Mouse (Mus musculus) left cerebral cortex, postnatal 25 days (tissue): ENCODE data around the gene Hoxa9. TPM values are rescaled to one million over a fixed set of nuclear protein-coding genes. Genes with fewer than 3 reads are reported as not detected.

Source experiments
- DNase-seq, 2 experiments: peaks; one replicate each; pipeline ENCODE4 v3.0.0; 2022; ENCODE audit warnings: low spot score in 2 of 2, mixed read lengths in 1 of 2
- intact Hi-C: fragments of 180-260 bp; cut with DNase I; formaldehyde crosslinking; loops from one replicate; pipeline ENCODE4 v1.15.1; 2025
- total RNA-seq, 2 experiments: library from RNA; stranded (reverse); gene quantifications; 2 replicates each; pipeline ENCODE4 v1.2.3; 2021

The Hoxa9 gene
- total RNA-seq, 2 experiments from 2014 or later = not detected

DNA sequence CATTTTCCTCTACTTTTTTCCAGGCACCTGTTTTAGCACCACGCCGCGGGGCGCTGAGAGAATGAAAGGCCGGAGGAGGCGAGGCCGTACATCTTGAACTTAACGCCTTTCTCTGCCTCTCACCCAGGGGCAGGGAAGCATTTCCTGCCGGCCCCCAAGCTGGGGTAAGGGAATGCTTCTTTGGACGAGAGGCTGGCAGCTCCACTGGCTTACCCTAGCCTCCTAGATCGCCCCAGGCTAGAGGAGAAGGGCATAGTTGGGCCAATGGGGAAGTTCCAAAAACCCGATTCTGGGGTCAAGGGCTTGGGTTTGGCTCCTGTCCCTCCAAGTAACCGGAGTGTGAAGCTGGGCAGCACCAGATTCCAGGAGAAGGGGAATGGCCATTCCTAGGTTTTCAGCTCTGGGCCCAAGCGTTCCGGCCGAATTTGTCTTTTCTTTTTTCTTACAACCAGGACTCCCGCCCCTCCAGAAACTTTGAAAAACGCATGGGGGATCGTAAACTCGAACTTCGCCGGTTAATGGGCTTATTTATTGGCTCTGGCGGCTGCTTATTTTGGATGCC is 2.2 kb upstream of the Hoxa9 start:
- no peak for DNase-seq
- intact Hi-C loops = no loop called here

DNA sequence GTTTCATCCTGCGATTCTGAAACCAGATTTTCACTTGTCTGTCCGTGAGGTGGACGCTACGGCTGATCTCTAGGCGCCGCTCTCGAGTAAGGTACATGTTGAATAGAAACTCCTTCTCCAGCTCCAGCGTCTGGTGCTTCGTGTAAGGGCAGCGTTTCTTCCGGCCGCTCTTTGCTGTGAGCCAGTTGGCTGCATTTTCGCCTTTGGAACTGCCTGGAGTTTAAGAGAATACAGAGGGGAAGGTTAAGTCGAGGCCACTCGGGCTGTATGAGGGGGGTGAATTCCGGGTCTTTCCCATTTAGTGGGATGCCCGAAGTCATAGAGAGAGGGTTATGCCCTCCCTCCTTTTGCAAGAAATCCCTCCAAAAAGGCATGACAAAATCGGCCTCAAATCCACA is 1.7 kb upstream of the Hoxa9 start:
- no peak for DNase-seq
- intact Hi-C loops = no loop called here

DNA sequence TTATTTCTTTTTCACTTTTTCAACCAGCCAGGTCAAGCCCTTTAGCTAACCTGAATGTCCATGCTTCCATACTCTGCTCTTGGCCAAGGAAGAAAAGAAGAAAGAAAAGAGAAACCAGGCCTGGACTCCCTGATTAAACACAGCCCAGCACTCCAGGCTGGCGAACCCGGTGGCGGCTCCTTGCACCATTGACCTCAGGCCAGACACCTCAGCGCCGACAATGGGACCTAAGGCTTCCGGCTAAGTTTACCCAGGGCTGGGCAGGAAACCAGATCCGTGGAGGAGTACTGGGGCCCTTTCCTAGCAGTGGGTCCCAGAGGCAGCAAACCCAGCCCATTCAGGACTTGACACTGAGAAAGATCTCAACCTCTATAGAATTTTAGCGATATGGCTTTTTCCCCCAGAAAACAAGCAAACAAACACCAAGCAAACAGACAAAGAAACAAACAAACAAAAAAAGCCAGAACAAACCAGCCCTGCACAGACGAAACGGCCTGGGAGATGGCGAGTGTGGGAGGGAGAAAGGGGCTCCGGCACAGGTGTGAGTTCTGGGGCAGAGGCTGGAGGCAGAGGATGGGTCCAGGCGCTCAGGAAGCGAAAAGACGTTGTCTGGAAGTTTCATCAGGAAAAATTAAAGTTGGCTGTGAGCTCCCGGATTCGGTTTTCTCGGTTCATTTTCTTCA is 1.1 kb upstream of the Hoxa9 start:
- DNase-seq = no peak
- intact Hi-C loops = no loop called here

DNA sequence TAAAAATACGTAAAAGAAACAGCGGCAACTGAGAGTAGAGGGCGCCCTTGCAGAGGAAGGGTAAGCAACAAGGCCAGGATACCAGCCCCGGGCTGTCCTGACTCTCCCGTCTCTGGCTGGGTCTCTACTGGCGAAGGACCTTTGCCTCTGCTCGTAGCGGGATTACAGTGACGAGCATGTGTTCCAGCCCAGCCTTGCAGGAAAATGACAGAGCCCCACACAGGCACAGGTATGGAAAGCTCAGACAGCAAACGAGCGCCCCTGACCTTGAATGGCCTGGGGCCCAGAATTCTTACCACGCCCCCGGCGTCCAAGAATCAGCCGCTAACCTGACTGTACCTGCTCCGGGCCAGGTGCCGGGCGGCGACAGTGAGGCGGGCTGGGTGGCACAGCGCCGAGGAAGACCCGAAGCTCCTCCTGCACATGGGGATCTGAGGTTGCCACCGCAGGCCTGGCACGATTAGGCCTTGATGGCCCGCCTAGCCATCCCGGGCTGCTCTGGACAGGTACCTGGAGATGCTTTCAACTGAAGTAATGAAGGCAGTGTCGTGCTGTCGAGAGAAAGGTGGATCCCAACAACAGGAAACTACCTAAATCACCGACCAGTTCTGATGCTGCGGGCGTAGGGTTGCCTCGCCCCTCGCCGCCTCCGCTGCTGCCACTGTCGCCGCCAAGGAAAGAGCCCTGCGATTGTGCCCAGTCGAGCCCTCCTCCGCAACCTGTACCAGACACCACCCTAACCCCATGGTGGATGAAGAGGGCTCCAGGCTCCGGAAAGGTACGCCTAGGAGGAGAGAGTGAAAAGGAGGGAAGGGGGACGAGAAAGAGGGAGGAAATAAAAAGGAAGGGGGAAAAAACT is 1.1 kb downstream of the Hoxa9 start:
- no peak for DNase-seq
- intact Hi-C loops = no loop called here

DNA sequence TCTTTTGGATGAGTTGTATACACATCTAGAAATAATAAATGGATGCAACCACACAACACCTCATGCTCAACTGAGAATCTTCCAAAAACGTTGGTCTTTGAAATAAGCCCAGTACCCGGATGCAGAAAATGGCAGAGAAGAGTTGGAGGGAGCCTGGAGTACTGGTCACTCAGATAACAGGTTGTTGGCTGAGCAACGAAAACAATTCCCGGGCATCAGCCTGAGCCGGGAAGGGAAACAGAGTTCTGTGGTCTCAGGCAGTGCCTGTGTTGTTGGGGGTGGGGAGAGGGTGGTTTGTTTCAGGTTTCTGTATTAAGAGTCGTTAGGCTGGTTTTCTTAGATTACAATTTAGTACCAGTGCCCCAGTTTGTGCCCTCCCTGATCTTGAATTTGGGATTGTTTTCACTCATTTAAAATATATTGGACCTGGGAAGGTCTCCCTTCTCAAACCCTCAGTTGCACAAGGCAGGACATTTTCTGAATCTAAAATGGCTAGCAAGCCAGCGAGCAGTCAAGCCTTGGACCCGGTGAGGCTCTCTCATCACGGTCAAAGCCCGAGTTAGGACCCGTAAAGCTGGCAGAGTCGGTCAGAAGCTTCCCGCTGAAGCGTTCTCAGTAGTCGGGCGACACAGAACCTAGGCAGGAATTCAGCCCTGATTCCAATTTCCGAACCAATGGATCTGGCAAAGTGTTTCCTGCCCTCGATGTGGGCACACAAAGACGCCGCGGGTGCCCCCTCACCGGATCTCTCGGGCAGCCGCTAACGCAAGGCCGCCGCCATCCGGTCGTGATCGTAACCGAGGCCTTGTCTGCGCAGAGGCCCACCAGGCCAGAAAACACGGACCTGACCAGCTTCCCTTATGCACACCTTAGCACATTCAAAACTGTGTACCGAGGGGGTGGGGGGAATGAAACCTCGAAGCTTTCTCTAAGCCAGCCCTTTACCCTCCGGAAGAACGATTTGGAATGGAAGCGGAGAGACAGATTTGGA is 2.1 kb downstream of the Hoxa9 start:
- no peak for DNase-seq
- intact Hi-C loops = no loop called here

DNA sequence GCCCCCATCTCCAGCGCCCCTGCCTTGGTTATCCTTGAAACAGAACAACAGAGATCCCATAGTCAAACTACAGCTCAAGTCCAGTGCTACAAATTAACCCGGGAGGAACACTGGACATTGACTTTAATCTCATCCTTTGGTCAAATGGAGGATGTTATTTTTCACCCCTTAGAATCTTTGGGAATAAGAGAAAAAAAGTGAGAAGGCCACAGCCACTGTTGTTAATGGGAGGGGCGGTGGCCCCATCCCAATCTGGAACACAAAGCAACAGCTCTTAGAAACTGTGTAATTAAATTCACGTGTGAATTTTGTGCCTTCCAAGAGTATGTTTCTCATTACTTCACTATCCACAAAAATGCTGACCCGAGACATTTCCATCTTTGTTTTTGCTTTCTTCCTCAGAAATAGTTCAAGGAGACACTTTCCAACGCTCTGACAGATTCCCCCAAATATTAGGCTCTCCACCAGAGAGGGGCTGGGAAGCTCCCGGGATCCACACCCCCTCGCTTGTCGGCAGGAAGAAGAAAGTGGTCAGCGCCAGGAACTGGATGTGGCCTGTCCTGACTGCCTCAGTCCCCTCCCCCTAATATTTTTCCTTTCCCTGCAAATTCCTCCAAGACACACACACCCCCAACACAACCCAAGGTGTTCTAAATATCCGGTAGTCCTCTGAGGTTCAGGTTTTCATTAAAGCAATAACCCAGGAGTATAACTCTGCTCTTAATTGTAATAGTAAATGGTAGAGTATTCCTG is 3.2 kb downstream of the Hoxa9 start:
- no peak for DNase-seq
- intact Hi-C loops = no loop called here

DNA sequence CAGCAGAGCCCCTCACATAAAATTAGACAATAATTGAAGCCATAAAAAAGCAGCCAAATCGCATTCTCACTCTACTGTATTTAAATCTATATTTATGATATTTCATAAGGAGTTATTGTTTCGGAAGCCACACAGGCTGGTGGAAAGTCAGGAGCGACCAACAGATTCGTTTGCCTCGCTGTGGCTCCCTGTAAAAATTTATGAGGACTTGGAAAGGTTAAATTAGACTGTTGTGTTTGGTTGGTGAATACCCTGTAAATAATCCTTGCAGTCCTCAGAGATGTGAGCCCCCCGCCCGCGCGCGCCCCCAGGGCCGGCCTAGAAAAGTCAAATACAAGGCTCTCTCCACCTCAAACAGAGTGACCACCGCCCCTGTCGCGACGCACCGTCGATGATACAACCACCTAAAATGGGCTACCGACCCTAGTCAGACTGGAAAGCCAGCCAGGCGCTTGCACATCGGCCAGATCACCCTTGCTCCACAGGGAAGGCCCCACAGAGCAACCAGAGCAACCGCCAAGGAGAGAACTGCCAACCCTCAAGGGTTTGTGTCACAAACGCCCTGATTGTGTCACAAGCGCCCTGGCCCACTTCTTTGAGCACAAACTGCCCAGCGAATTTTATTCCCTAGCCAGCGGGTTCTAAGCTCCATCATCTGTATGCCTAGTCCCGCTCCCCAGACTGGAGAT is 4.2 kb downstream of the Hoxa9 start:
- DNase-seq = no peak
- intact Hi-C loops = no loop called here

DNA sequence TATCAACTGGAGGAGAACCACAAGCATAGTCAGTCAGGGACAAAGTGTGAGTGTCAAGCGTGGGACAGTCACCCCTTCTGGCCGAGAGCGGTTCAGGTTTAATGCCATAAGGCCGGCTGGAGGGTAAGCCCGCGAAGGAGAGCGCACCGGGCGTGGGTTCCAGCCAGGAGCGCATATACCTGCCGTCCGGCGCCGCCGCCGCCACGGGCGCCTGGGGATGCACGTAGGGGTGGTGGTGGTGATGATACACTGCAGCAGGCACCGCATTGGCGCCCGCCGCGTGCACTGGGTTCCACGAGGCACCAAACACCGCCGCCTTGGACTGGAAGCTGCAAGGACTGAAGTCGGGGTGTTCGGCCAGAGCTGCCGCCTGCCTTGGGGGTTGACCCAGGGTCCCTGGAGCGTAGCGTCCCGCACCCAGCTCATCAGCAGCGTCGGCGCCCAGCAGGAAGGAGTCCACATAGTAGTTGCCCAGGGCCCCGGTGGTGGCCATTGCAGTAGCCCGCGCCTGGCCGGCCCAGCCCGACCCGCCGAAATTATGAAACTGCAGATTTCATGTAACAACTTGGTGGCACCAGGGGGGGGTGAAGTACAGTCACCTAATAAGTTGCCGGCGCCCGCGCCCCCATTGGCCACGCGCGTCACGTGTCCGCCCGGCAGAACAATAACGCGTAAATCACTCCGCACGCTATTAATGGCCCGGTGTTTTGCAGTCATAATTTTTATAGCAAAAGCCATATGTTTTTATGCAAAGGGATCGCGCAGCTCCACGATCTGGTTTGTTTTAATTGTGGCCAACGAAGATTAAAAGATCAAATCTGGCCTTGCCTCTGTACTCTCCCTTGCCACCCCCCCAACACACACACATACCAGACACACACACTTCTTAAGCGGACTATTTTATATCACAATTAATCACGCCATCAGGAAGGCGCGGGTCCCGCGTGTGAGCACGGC is 5.0 kb downstream of the Hoxa9 start:
- intact Hi-C loops = no loop called here

DNA sequence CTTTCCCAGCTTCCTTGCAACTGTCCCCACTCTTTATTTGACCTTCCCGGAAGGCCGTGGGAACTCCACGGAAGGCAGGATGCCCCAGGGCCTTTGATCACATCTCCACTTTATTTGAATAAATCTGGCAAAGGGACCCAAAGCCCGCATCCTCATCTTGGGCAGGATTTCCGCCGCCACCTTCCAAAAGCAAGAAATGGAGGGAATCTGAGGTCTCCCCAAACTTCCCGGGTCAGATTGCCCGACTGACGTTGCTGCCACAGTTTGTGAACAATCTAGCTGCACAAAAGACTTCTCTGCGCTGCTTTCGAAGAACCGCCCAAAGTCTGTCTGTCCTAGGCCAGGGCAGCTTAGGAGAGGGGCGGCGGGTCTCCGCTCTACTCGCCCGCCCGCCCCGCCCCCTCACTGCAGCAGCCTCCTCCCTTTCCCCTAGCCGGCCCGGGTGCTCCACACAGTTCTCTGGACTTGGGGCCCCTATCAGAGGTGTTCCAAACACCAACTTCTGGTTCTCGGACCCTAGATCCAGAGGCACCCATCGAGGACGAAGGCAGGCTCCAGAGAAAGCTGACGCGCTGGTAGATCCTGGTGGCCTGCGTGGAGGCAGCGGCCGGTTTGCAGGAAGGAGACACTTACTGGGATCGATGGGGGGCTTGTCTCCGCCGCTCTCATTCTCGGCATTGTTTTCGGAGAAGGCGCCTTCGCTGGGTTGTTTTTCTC is 5.8 kb downstream of the Hoxa9 start:
- no peak for DNase-seq
- intact Hi-C loops = loop anchor here (5.0 kb wide), 2 partner anchors 843 to 1043 kb away; no protein-coding TSS in a partner anchor

More for the DNA sequence above, 5.0 kb downstream of the Hoxa9 start:
- DNase-seq = no peak

DNA sequence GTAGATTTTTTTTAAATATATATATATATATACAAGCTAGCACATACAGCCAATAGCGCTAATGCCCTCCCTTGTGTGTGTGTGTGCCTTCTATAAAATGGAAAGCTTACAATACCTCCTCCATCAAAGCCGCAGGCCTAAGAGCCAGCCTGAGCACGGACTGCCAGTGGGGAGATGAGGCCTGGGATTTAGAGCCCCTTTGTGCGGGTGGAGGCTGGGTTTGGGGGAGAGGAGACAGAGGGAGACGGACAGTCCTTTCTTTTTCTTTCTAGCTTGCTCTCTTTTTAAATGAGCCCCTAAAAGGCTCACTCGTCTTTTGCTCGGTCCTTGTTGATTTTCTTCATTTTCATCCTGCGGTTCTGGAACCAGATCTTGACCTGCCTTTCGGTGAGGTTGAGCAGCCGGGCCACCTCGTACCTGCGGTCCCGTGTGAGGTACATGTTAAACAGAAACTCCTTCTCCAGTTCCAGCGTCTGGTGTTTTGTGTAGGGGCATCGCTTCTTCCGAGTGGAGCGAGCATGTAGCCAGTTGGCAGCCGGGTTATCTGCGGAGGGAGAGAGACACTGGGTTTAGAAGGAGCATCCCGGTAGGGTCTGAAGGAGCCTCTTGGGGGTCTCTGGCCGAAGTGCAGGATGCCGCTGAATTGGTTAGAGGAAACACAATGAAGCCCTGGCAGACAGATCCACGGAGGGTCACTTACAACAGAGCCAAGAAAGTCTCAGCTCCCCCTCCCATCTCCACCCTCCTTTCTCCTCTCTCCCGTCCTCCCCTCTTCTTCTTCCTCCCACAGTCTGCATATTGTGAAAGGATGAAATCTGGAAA is 6.7 kb downstream of the Hoxa9 start:
- intact Hi-C loops = loop anchor here (5.0 kb wide), 2 partner anchors 842 to 1042 kb away; no protein-coding TSS in a partner anchor

DNA sequence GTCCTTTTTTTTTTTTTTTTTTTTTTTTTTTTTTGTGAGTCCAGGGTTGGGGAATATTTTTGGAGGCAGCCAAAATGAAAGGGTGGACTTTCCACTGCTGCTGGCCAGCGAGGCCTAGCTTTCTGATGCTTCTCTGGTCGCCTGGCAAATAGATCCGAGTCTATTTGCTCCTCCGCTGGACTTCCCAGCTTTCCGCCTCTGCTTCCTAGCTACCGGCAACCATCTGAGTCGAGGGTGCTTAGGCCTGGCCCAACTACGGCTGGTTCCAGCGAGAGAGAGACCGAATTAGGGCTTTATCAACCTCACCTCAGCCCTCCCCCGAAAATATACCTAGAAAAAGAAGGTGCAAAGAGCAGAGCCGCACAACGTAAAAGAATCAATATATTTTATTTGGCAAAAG is 8.2 kb downstream of the Hoxa9 start:
- intact Hi-C loops = loop anchor here (5.0 kb wide), 2 partner anchors 840 to 1040 kb away; no protein-coding TSS in a partner anchor
- DNase-seq = no peak

More for the DNA sequence above, 6.7 kb downstream of the Hoxa9 start:
- no peak for DNase-seq

DNA sequence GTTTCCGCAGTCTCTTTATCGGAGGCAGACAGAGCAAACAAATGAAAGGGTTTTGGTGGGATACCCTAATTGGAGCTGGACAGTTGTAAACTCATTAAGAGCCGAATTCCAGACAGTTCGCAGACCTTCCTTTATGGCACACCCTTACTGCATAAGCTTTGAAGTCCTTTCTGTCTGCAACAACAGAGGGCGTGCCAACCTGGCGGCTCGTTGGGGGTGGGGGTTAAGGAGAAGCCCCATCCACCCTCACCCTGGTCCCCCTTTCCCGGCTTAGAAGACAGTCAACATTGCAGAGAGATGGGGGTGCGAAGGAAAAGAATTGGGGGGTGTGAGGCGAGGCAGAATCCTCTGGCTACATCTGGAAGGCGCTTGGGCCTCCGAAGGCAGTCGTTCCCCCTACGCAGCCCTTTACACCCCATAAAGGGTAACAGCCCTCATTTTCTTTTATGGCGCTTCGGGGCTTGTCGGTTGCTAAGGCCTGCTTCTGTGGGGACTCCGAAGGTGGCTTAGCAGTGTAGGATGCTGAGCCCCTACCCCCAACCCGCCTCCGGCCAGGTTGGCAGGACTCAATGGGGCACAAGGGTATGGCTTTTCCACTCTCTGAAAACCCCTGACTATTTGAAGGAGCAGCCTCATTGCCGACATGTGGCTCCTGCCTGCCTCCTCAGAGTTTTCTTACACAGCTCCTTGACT is 8.8 kb downstream of the Hoxa9 start:
- DNase-seq = no peak
- intact Hi-C loops = loop anchor here (2.0 to 5.0 kb wide), 5 partner anchors 351 to 1040 kb away; no protein-coding TSS in a partner anchor

DNA sequence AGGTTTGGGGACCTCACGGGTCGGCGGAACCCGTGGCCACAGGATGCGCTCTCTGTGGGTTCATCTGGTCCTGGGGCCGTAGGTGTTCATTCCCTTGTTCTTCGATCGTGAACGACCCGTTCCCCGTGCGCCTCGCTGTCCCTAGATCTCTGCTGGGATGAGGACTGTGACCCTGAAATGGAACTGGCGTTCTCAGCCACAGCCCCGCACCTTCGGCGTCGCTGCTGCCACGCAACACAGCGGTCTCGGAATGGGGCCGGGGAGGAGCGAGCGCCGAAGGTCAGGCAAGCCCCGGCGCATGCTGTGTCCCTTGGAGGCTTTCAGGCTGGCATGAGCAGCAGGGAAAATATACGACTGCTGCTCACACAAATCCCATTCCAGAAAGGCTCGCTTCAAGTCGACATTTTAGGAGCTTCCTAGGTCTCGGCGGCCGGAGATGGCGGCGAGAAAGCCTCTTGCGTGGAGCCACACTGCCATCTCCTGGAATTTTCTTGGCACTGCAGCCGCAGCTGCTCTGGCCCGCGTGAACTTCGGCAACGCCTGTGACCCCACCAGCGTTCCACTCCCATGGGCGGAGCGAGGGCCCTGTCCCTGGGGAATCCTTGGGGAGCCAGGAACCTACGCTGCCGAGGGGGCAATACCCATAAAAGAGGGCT is 9.4 kb downstream of the Hoxa9 start, which contains the start of gene Hoxa7:
TSS of gene Hoxa7 (minus strand) at position 518 of the 656 bp plus-strand sequence.
- DNase-seq = peak; percentile 78 to 81
- intact Hi-C loops = loop anchor here (2.0 to 5.0 kb wide), 5 partner anchors 351 to 1039 kb away; no protein-coding TSS in a partner anchor

DNA sequence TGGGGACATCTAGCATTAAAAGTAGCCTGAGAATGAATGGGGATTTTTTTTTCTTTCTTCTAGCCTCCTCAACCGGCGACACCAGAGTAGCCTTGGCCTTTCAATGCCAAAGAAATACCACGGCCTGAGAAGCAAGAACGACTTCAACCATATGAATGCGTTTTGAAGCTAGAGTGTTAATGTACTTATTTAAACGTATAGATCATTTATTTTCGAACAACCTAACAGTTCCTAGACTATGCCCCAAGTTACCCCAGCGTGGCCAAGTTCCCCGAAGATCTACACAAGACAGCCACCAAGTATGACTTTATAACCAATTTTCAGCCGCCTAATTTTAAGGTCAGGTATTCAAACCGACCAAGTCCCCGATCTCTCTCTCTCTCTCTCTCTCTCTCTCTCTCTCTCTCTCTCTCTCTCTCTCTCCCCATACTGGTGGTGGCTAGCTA is 10.0 kb downstream of the Hoxa9 start:
- no peak for DNase-seq
- intact Hi-C loops = loop anchor here (2.0 to 5.0 kb wide), 5 partner anchors 350 to 1039 kb away; no protein-coding TSS in a partner anchor
